Mouse (Mus musculus) thymus, postnatal 36 days (tissue): ENCODE results near the gene Adssl1.

ENCODE experiments used
- DNase-seq, 2 experiments: peaks; one replicate each; pipeline ENCODE4 v3.0.0; 2022; ENCODE audit warnings: mixed read lengths in 2 of 2

Adssl1 gene

GRCm38 (mm10) chr12:112593951-112594915, 25.6 kb upstream of the Adssl1 start:
- DNase-seq = peak; percentile 21 to 38

- no peak for DNase-seq
Observed at GRCm38 (mm10) chr12:112594989-112595388, 24.9 kb upstream of the Adssl1 start.

- no peak for DNase-seq
Observed at GRCm38 (mm10) chr12:112595626-112596025, 24.2 kb upstream of the Adssl1 start.

- DNase-seq = no peak
Observed at GRCm38 (mm10) chr12:112596454-112596853, 23.4 kb upstream of the Adssl1 start.

GRCm38 (mm10) chr12:112596891-112597500, 22.8 kb upstream of the Adssl1 start:
- DNase-seq = no peak

GRCm38 (mm10) chr12:112597618-112598017, 22.2 kb upstream of the Adssl1 start:
- no peak for DNase-seq

GRCm38 (mm10) chr12:112599198-112599597, 20.6 kb upstream of the Adssl1 start:
- no peak for DNase-seq

- DNase-seq = no peak
Observed at GRCm38 (mm10) chr12:112599942-112600611, 19.8 kb upstream of the Adssl1 start.

- DNase-seq = no peak
Observed at GRCm38 (mm10) chr12:112604022-112604421, 15.8 kb upstream of the Adssl1 start.

- peak; percentile 33 to 43 for DNase-seq
Observed at GRCm38 (mm10) chr12:112604709-112605649, 14.9 kb upstream of the Adssl1 start.

- DNase-seq = peak; percentile 70 to 71
Observed at GRCm38 (mm10) chr12:112605766-112606165, 14.1 kb upstream of the Adssl1 start.

GRCm38 (mm10) chr12:112606998-112607397, 12.8 kb upstream of the Adssl1 start:
- DNase-seq = no peak

- DNase-seq = no peak
Observed at GRCm38 (mm10) chr12:112609031-112609430, 10.8 kb upstream of the Adssl1 start.

- no peak for DNase-seq
Observed at GRCm38 (mm10) chr12:112616668-112617067, 3.2 kb upstream of the Adssl1 start.

GRCm38 (mm10) chr12:112617184-112617583, 2.7 kb upstream of the Adssl1 start:
- peak; percentile 34 to 35 for DNase-seq

GRCm38 (mm10) chr12:112617898-112618380, 1.9 kb upstream of the Adssl1 start:
- DNase-seq = peak; percentile 83 to 87

GRCm38 (mm10) chr12:112618981-112619685, 712 bp upstream of the Adssl1 start:
- DNase-seq = peak; percentile 13 to 57

- peak in 1 of 2 experiments; percentile 42 for DNase-seq
Observed at GRCm38 (mm10) chr12:112620354-112621061, 663 bp downstream of the Adssl1 start.

GRCm38 (mm10) chr12:112621900-112622299, 2.1 kb downstream of the Adssl1 start:
- DNase-seq = no peak

GRCm38 (mm10) chr12:112623742-112624141, 3.9 kb downstream of the Adssl1 start:
- peak; percentile 57 to 65 for DNase-seq

- no peak for DNase-seq
Observed at GRCm38 (mm10) chr12:112625700-112626099, 5.9 kb downstream of the Adssl1 start.
